Mouse (Mus musculus) lung, postnatal 0 days (tissue): ENCODE measurements around the gene Camkv.

Experiments
- CTCF ChIP-seq: IDR thresholded peaks from 2 replicates; pipeline ENCODE4 v1.5.1; 2016; ENCODE audit warnings: antibody characterized with exemption, mild to moderate bottlenecking
- EP300 ChIP-seq: IDR thresholded peaks from 2 replicates; pipeline ENCODE4 v1.6.1; 2016; ENCODE audit warnings: antibody characterized with exemption, mild to moderate bottlenecking, control low read depth

- TF ChIP-seq CTCF: no peak
- TF ChIP-seq EP300: no peak
Observed at GRCm38 (mm10) chr9:107923956-107924355, 11.5 kb upstream of the Camkv start.
